Mouse (Mus musculus): ENCODE measurements at regions not wholly inside any gene's neighbourhood (a gene's known extent, or its start where the extent isn't known, plus 50 kb on each side); places are given as distances from the start of the nearest gene placed in this dataset.
"Not testable (repeated sequence)": the region's sequence is repeated elsewhere in the genome, so short reads cannot be mapped to it uniquely, and the experiment has no call there.

GRCm38 (mm10) chr14:76945626-76946025 is 90.9 kb upstream of the Ccdc122 start:
- H3K36me3 ChIP-seq (ENCODE audit: insufficient read depth, low read length): no peaks in the 10 kb centered on the region
- H3K4me1 ChIP-seq (replicated peaks; ENCODE audit: low read depth, low read length): no peaks in the 10 kb centered on the region
- H3K27me3 ChIP-seq (ENCODE audit: insufficient read depth, low read length): no peaks in the 10 kb centered on the region
- no peak overlapping the region for H3K4me3 ChIP-seq (replicated peaks; ENCODE audit: low read length)
- TF ChIP-seq POU5F1 (IDR thresholded peaks at IDR 0.05; ENCODE audit: borderline replicate concordance, low read length) (no peak), CTCF (conservative IDR thresholded peaks at IDR 0.05; ENCODE audit: low read length) (no peak), NANOG (IDR thresholded peaks at IDR 0.05; ENCODE audit: borderline replicate concordance, low read length) (no peak)
- H3K9me3 ChIP-seq (ENCODE audit: low read length): peaks cover 3% of the 10 kb centered on the region; the same call in 1 of the 2 replicates

DNA sequence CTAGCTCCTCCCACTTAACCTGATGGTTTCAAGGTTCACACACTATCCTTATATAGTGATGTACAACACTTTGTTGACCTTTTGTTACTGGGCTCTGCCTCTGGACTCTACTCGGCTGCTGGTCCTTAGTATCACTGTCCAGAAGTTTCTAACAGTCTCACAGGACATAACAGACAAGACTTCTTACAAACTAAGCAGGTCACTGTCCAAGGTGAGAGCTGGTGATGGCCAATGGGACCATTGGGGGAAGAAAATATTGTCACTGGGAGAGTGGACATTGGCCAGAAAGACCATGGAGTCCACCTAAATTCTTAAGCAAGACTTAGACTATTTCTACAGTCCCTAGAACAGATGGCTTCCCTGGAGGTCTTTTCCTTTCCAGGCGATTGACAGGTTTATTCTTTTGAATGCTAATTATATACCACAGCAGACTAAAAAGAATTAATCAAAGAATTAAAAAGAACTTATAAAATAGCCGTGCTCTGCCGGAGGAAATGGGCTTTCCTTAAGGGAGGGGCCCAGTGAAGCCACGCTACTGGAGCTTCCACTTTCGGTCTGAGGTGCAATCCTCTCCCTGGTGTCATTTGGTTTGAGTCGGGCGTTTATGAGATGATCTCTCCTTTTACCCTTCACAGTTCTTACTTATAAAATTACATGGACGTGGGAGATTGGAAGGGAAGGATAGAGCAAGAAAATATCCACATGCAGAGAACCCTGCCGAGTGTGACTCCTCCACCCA is 94.9 kb upstream of the Ccdc122 start:
- TF ChIP-seq POU5F1 (IDR thresholded peaks at IDR 0.05; ENCODE audit: borderline replicate concordance, low read length) (no peak), NANOG (IDR thresholded peaks at IDR 0.05; ENCODE audit: borderline replicate concordance, low read length) (no peak), CTCF (conservative IDR thresholded peaks at IDR 0.05; ENCODE audit: low read length) (no peak)
- Histone ChIP-seq H3K4me3 (replicated peaks; ENCODE audit: low read length) (no peak overlapping the region), H3K4me1 (replicated peaks; ENCODE audit: low read depth, low read length) (no peaks in the 10 kb centered on the region), H3K9me3 (ENCODE audit: low read length) (no peaks in the 10 kb centered on the region), H3K27me3 (ENCODE audit: insufficient read depth, low read length) (no peaks in the 10 kb centered on the region), H3K36me3 (ENCODE audit: insufficient read depth, low read length) (no peaks in the 10 kb centered on the region)

DNA sequence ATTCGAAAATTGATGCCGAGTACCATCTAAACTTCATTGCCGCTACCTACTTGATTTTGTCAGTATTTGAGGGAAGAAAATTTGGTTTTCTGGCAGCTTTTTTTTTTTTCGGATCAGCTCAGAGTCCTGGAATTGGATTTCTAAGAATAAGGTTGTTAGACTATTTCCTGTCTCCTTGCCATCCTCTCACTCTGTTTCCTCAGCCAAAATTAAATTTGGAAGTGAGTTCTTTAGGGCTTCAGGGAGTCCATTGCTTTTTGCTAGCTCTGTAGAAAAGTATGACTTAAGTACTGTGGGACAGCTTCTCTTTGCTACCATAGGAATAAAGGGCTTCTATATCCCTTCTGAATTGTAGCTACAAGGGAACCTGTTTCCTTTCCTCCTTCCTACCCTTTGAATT is 96.1 kb upstream of the Ccdc122 start:
- Histone ChIP-seq H3K27me3 (ENCODE audit: insufficient read depth, low read length) (no peaks in the 10 kb centered on the region), H3K4me1 (replicated peaks; ENCODE audit: low read depth, low read length) (no peaks in the 10 kb centered on the region), H3K9me3 (ENCODE audit: low read length) (no peaks in the 10 kb centered on the region), H3K4me3 (replicated peaks; ENCODE audit: low read length) (no peak overlapping the region), H3K36me3 (ENCODE audit: insufficient read depth, low read length) (no peaks in the 10 kb centered on the region)
- TF ChIP-seq NANOG (IDR thresholded peaks at IDR 0.05; ENCODE audit: borderline replicate concordance, low read length) (no peak), CTCF (conservative IDR thresholded peaks at IDR 0.05; ENCODE audit: low read length) (no peak), POU5F1 (IDR thresholded peaks at IDR 0.05; ENCODE audit: borderline replicate concordance, low read length) (no peak)

DNA sequence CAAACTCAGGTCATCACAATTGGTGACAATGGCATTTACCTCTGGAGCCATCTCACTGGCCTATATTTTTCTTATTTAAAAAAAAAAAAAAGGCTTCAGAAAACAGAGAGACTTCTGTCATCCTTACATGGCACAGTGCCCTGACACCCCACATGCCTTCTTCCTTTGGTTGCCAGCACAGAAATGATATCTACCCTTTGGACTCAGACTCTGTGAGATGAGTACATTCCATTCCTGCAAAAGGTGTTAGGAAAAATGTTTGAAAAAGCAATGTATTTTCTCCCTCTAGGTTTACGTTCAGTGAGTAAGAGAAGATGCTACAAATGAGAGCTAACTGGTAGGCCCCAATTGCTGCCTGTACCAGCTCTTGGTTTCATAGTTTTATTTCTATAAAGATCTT is 99.9 kb upstream of the Ccdc122 start:
- Histone ChIP-seq H3K4me1 (replicated peaks; ENCODE audit: low read depth, low read length) (no peaks in the 10 kb centered on the region), H3K9me3 (ENCODE audit: low read length) (no peaks in the 10 kb centered on the region), H3K4me3 (replicated peaks; ENCODE audit: low read length) (no peak overlapping the region), H3K36me3 (ENCODE audit: insufficient read depth, low read length) (no peaks in the 10 kb centered on the region), H3K27me3 (ENCODE audit: insufficient read depth, low read length) (no peaks in the 10 kb centered on the region)
- TF ChIP-seq NANOG (IDR thresholded peaks at IDR 0.05; ENCODE audit: borderline replicate concordance, low read length) (no peak), CTCF (conservative IDR thresholded peaks at IDR 0.05; ENCODE audit: low read length) (no peak), POU5F1 (IDR thresholded peaks at IDR 0.05; ENCODE audit: borderline replicate concordance, low read length) (no peak)

GRCm38 (mm10) chr14:76936051-76936450 is 100.5 kb upstream of the Ccdc122 start:
- not testable (repeated sequence) for H3K36me3 ChIP-seq (ENCODE audit: insufficient read depth, low read length); H3K4me3 ChIP-seq (replicated peaks; ENCODE audit: low read length); H3K4me1 ChIP-seq (replicated peaks; ENCODE audit: low read depth, low read length); H3K27me3 ChIP-seq (ENCODE audit: insufficient read depth, low read length); H3K9me3 ChIP-seq (ENCODE audit: low read length)

DNA sequence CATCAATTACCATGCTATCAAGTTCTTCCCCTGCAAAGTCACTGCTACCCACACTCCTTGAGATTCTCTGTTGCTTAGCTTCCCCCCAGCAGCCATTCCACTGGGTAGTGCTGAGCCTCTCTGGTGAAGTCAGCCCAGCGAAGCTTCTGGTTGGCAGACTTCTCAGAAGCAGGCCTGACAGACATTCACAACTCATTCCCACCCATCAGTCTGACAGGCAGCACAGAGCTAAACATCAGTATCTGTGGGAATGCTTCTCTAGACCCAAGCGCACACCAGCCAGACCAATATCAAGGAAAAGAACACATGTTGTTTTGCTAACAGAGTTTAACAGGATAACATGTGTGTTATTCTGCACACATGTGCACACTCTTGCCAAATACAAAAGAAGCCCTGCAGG is 101.1 kb upstream of the Ccdc122 start:
- no peaks in the 10 kb centered on the region for H3K4me1 ChIP-seq (replicated peaks; ENCODE audit: low read depth, low read length)
- no peaks in the 10 kb centered on the region for H3K27me3 ChIP-seq (ENCODE audit: insufficient read depth, low read length)
- TF ChIP-seq CTCF (conservative IDR thresholded peaks at IDR 0.05; ENCODE audit: low read length) (no peak), POU5F1 (IDR thresholded peaks at IDR 0.05; ENCODE audit: borderline replicate concordance, low read length) (no peak)

DNA sequence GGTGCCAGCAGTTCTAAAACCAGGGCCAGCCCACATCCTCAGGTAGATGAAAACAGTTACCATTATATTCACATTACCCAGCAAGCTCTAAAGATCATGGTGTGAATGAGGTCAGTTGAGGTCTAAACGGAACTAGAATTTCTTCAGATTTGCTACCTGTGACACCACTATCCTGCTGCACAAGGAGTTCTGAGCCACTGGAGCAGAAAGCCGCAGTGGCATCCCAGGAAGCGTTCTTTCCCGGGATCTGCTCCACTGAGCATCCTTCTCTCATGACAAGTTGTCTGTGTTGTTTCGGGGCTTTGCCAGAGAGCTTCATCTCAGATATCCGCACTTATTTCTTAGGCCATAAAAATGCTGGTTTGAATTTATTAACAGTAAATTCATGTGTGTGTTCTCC is 103.7 kb upstream of the Ccdc122 start:
- no peak overlapping the region for H3K4me3 ChIP-seq (replicated peaks; ENCODE audit: low read length)
- H3K4me1 ChIP-seq (replicated peaks; ENCODE audit: low read depth, low read length): no peaks in the 10 kb centered on the region
- H3K9me3 ChIP-seq (ENCODE audit: low read length): no peaks in the 10 kb centered on the region
- H3K27me3 ChIP-seq (ENCODE audit: insufficient read depth, low read length): no peaks in the 10 kb centered on the region
- TF ChIP-seq NANOG (IDR thresholded peaks at IDR 0.05; ENCODE audit: borderline replicate concordance, low read length) (no peak), POU5F1 (IDR thresholded peaks at IDR 0.05; ENCODE audit: borderline replicate concordance, low read length) (no peak), CTCF (conservative IDR thresholded peaks at IDR 0.05; ENCODE audit: low read length) (no peak)
- H3K36me3 ChIP-seq (ENCODE audit: insufficient read depth, low read length): no peaks in the 10 kb centered on the region

More for the DNA sequence above, 101.1 kb upstream of the Ccdc122 start:
- no peaks in the 10 kb centered on the region for H3K36me3 ChIP-seq (ENCODE audit: insufficient read depth, low read length)
- no peaks in the 10 kb centered on the region for H3K9me3 ChIP-seq (ENCODE audit: low read length)
- no peak overlapping the region for H3K4me3 ChIP-seq (replicated peaks; ENCODE audit: low read length)

DNA sequence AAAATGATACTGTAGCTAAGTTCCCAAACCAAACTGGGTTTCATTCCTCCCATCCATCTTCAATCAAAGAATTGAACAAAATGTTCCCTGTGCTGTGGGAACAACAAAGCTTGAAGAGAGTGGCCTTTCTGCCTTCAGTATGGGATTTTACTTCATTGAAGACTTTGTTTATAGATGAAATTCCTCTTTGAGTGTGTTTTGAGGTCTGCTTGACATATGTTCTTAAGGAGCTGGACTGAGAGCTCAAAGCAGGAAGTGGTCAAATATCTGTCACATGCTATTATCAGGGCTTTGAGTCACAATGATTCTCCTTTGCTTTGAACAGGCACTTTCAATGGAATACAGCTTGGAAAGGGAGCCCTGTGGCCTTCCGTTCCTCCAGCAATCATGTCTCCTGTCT is 105.2 kb upstream of the Ccdc122 start:
- H3K27me3 ChIP-seq (ENCODE audit: insufficient read depth, low read length): no peaks in the 10 kb centered on the region
- H3K4me1 ChIP-seq (replicated peaks; ENCODE audit: low read depth, low read length): no peaks in the 10 kb centered on the region
- H3K9me3 ChIP-seq (ENCODE audit: low read length): no peaks in the 10 kb centered on the region
- TF ChIP-seq NANOG (IDR thresholded peaks at IDR 0.05; ENCODE audit: borderline replicate concordance, low read length) (no peak), CTCF (conservative IDR thresholded peaks at IDR 0.05; ENCODE audit: low read length) (no peak), POU5F1 (IDR thresholded peaks at IDR 0.05; ENCODE audit: borderline replicate concordance, low read length) (no peak)
- no peak overlapping the region for H3K4me3 ChIP-seq (replicated peaks; ENCODE audit: low read length)
- no peaks in the 10 kb centered on the region for H3K36me3 ChIP-seq (ENCODE audit: insufficient read depth, low read length)

- H3K9me3 ChIP-seq (ENCODE audit: low read length): no peaks in the 10 kb centered on the region
- H3K4me3 ChIP-seq (replicated peaks; ENCODE audit: low read length): no peak overlapping the region
Measured at GRCm38 (mm10) chr14:76929562-76929961, 107.0 kb upstream of the Ccdc122 start.

More at GRCm38 (mm10) chr14:76929562-76929961, 107.0 kb upstream of the Ccdc122 start:
- Histone ChIP-seq H3K4me1 (replicated peaks; ENCODE audit: low read depth, low read length) (no peaks in the 10 kb centered on the region), H3K27me3 (ENCODE audit: insufficient read depth, low read length) (no peaks in the 10 kb centered on the region), H3K36me3 (ENCODE audit: insufficient read depth, low read length) (no peaks in the 10 kb centered on the region)
- no peak for TF ChIP-seq NANOG (IDR thresholded peaks at IDR 0.05; ENCODE audit: borderline replicate concordance, low read length)
- TF ChIP-seq POU5F1 (IDR thresholded peaks at IDR 0.05; ENCODE audit: borderline replicate concordance, low read length): no peak
- TF ChIP-seq CTCF (conservative IDR thresholded peaks at IDR 0.05; ENCODE audit: low read length): no peak

Measured in E14TG2a.4 (cell line).